Mouse (Mus musculus) bone marrow, adult 2 months (tissue): ENCODE results near the gene 2610318N02Rik.

Experiments
- CTCF ChIP-seq: fragments of 200-500 bp; IDR thresholded peaks from 2 replicates; pipeline ENCODE4 v1.5.1; 2011; ENCODE audit warnings: low read length, control low read depth; ENCODE audit not compliant: control insufficient read depth, insufficient read depth
- POLR2A ChIP-seq: fragments of 200-500 bp; IDR thresholded peaks from 2 replicates; pipeline ENCODE4 v1.6.1; 2011; ENCODE audit warnings: low read depth, mild to moderate bottlenecking, control low read depth, low read length, borderline replicate concordance; ENCODE audit not compliant: control insufficient read depth

DNA sequence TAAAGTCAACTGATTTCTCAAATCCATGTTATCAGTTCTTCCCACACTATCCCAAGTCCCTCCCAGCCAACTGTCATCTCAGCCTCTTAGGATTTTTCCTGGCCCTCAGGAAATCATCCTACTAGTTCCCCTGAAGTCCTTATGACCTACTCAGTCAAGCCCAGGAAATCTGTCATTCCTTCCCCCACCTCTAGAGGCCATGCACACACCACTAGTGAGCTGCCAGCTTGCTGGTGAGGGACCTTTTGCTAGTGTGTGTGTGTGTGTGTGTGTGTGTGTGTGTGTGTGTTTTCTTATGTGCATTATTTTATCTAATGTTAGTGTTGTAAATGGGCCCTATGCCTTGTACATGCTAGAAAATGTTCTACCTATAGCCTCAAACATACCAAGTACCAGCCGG is 2.3 kb upstream of the 2610318N02Rik start:
- no peak for TF ChIP-seq POLR2A
- TF ChIP-seq CTCF, result peak; percentile 75
